Comparison of ENCODE assay signal across 9 mouse cellular contexts in genomic region chr19:41993484-41993883, GRCm38 (mm10). TPM values are rescaled to one million over a fixed set of nuclear protein-coding genes. Genes with fewer than 3 reads are reported as not detected.
DNase-seq lines count a peak whose midpoint lies in the region; ATAC-seq lines count a peak whose summit lies in the region.
"Had no signal": no experiment of that assay in that cellular context is flagged by ENCODE, and none has a peak within 500 bp of the region (broad histone marks: within the 10 kb centered on the region; RNA-seq: fewer than 3 reads in every experiment).

No protein-coding gene starts in this region.

- H3K9ac ChIP-seq in heart, embryonic 13.5 days: no peak overlapping the region
- H3K9ac ChIP-seq: neural tube, embryonic 12.5 days had no signal

- no peaks in the 10 kb centered on the region for H3K36me3 ChIP-seq in heart, embryonic 13.5 days
- H3K36me3 ChIP-seq: neural tube, embryonic 12.5 days had no signal

- H3K9me3 ChIP-seq in heart, embryonic 13.5 days: no peaks in the 10 kb centered on the region
- H3K9me3 ChIP-seq: neural tube, embryonic 12.5 days had no signal

- no peak overlapping the region for H3K4me3 ChIP-seq in heart, embryonic 13.5 days
- H3K4me3 ChIP-seq: neural tube, embryonic 12.5 days had no signal

- no peak for ATAC-seq in heart, embryonic 13.5 days (ENCODE audit: extremely low read depth, insufficient number of reproducible peaks, low FRiP score, low TSS enrichment)

- H3K27ac ChIP-seq in heart, embryonic 13.5 days (replicated peaks): 0 out of 2 replicates have a peak overlapping the region, but pooled peaks have one; percentile 10
- H3K27ac ChIP-seq: neural tube, embryonic 12.5 days had no signal

- H3K4me2 ChIP-seq in heart, embryonic 13.5 days: no peak overlapping the region
- H3K4me2 ChIP-seq: neural tube, embryonic 12.5 days had no signal

- H3K4me1 ChIP-seq in heart, embryonic 13.5 days: peaks cover 56% of the 10 kb centered on the region
- H3K4me1 ChIP-seq: neural tube, embryonic 12.5 days had no signal

- 50% methylated on average over 6 of the region's 6 CpGs for WGBS in heart, embryonic 13.5 days

- DNase-seq in 3T3-L1 (ENCODE audit: low read depth, low spot score): peak; percentile 94
- peak; percentile 77 for DNase-seq in adrenal gland, adult 8-10 months
- peak; percentile 67 to 75 for DNase-seq in layer of hippocampus, postnatal 10 days (ENCODE audit: low spot score in 2 of 2)
- DNase-seq in ovary, postnatal 14 days (ENCODE audit: low spot score): peak; percentile 70
- DNase-seq in cerebellum, postnatal 36 days: no peak
- DNase-seq in cerebellum, adult 9-10 months: no peak
- no peak for DNase-seq in spleen, postnatal 14 days (ENCODE audit: low spot score in 2 of 2)

- no peaks in the 10 kb centered on the region for H3K27me3 ChIP-seq in heart, embryonic 13.5 days (replicated peaks)
- H3K27me3 ChIP-seq: neural tube, embryonic 12.5 days had no signal

RNA-seq across cellular contexts. Expression of gene Ubtd1, which starts 11.9 kb away (rescaled TPM):
- total RNA-seq in adrenal gland, adult 8-10 months (2022): 10 to 100 TPM; 17.2 to 23.2 (median 21.2) TPM
- 12.8 and 14.6 TPM in 2 replicates for polyA plus RNA-seq in heart, embryonic 13.5 days (2015; fragmentation: Nextera tagmentation; extraction: Ambion mirVana)
- total RNA-seq in layer of hippocampus, postnatal 10 days (2021): 10 to 100 TPM; 15.8 to 18.9 TPM

RNA-seq across cellular contexts. Expression of gene Mms19, which starts 12.5 kb away (rescaled TPM):
- 10 to 100 TPM; 25.4 to 36.3 (median 29.7) TPM for total RNA-seq in adrenal gland, adult 8-10 months (2022)
- 17.2 and 22.1 TPM in 2 replicates for polyA plus RNA-seq in heart, embryonic 13.5 days (2015; fragmentation: Nextera tagmentation; extraction: Ambion mirVana)
- total RNA-seq in layer of hippocampus, postnatal 10 days (2021): 10 to 100 TPM; 28.9 to 35.2 TPM

RNA-seq across cellular contexts. Expression of gene Ankrd2, which starts 42.3 kb away (rescaled TPM):
- 1 to 10 TPM in 1 of 4 experiments, under 1 TPM in 2, not detected in 1; 0.27 to 1.3 (median 0.42) TPM for total RNA-seq in adrenal gland, adult 8-10 months (2022)
- polyA plus RNA-seq in heart, embryonic 13.5 days (2015; fragmentation: Nextera tagmentation; extraction: Ambion mirVana): not detected in 2 replicates
- under 1 TPM; 0.34 to 0.40 TPM for total RNA-seq in layer of hippocampus, postnatal 10 days (2021)

RNA-seq across cellular contexts. Expression of gene Hoga1, which starts 51.9 kb away (rescaled TPM):
- total RNA-seq in adrenal gland, adult 8-10 months (2022): 10 to 100 TPM in 2 of 4 experiments, 1 to 10 TPM in 2; 2.8 to 17.4 (median 9.1) TPM
- 0.44 and 1.4 TPM in 2 replicates for polyA plus RNA-seq in heart, embryonic 13.5 days (2015; fragmentation: Nextera tagmentation; extraction: Ambion mirVana)
- total RNA-seq in layer of hippocampus, postnatal 10 days (2021): 1 to 10 TPM; 9.1 to 9.3 TPM

RNA-seq across cellular contexts. Expression of gene 4933411K16Rik, which starts 58.6 kb away (rescaled TPM):
- 1 to 10 TPM in 2 of 4 experiments, under 1 TPM in 2; 0.58 to 3.5 (median 1.5) TPM for total RNA-seq in adrenal gland, adult 8-10 months (2022)
- not detected in 2 replicates for polyA plus RNA-seq in heart, embryonic 13.5 days (2015; fragmentation: Nextera tagmentation; extraction: Ambion mirVana)
- 1 to 10 TPM in 1 of 2 experiments, under 1 TPM in 1; 0.71 to 1.4 TPM for total RNA-seq in layer of hippocampus, postnatal 10 days (2021)
- polyA plus RNA-seq: neural tube, embryonic 12.5 days had no signal

Comparison
In these comparisons a context has a peak if more than half of its experiments do, and no peak if none do; other contexts are left out.
1. DNase-seq: peak in 3T3-L1 (single experiment), adrenal gland, adult 8-10 months (single experiment), layer of hippocampus, postnatal 10 days (2 of 2) and ovary, postnatal 14 days (single experiment); none in cerebellum, postnatal 36 days (0 of 2), cerebellum, adult 9-10 months (single experiment) and spleen, postnatal 14 days (0 of 2).